Mouse (Mus musculus) c-Kit-positive CD71-positive TER-119-positive erythroid progenitor cells, embryonic 14.5 days (primary cell): ENCODE measurements around the gene Ncor2.

Experiments
- DNase-seq: peaks from one replicate; pipeline ENCODE4 v3.0.0-alpha.2; 2013; ENCODE audit warnings: low spot score

Gene Ncor2

DNA sequence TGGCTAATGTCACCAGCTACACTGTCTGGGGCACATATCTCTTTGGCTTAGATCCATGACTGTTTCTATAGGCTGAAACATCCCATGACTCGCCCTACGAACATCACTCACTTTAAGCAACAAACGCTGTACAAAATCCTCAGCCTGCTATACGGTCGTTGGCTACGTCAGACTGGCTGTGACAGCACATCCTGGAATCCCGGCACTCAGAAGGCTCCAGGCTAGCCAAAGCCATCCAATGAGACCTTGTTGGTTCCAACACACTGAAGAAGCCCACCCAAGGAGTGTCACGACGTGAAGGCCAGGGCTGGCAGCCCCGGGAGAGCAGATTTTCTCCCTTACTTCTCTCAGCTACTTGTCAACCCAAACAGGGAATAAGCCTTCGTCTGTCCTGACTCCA, 82.7 kb downstream of the Ncor2 start:
- DNase-seq: no peak

DNA sequence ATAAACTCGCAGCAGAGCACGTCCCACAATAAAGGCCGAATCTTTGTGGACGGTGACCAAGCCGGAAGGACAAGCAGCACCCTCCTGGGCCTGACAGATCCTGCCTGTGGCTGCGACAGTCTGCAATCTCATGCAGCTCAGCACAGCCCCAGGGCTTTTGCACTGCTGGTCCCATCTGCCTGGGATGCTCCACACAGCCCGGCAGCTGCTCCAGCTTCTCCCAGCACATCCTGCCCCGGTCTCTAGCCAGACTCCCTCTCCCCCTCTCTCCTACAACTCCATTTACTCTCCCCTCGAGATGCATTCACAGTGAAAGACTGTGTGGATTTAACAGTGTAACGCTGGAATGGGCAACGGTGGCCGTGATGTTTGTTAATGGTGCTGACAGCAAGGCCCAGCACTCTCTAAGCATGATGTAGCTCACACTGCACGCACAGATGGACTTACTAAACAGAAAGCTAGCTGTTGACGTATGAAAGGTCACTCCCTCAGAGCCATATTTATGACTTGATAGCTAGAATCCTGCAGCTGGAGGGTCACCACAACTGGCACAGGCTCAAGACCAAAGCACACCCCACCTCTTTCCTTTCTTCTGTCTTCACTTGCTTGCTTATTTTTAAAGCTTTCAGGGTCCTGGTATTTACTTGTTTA, 83.4 kb downstream of the Ncor2 start:
- no peak for DNase-seq

DNA sequence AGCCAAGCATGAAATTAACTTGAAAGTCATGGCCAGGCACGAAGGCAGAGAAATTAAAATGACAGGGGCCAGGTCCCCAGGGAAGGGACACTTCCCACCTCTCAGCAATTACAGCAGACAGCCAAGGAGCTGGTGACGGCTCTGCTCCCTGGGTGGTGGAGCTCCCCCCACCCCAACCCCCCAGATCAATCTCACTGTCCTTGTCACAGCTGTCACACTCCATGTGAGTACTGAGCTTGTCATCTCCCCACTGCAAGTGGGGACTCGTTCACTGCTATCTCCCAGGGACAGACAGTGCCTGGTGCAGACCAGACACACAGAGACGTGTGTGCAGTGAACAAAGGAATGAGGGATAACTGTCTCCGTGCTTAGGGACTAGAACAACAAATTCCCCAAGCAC, 85.2 kb downstream of the Ncor2 start:
- no peak for DNase-seq

DNA sequence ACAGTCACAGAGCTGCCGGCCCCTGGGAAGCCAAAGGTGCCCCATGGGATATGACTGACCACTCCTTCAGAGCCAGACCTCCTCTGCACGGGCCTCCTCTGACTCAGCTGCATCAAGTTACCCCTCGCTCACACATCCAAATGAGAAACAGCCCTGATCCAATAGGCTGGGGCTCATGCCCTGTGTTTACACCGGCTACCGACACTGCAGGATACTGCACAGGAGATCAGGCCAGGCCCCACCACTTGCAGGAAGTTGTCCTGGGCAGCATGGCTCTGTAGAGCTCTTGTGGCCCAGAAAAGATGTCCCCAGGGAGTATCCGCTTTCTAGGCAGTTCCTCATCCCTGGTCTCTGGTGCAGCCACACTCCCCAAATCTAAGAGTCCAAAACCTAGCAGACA, 90.9 kb downstream of the Ncor2 start:
- no peak for DNase-seq

DNA sequence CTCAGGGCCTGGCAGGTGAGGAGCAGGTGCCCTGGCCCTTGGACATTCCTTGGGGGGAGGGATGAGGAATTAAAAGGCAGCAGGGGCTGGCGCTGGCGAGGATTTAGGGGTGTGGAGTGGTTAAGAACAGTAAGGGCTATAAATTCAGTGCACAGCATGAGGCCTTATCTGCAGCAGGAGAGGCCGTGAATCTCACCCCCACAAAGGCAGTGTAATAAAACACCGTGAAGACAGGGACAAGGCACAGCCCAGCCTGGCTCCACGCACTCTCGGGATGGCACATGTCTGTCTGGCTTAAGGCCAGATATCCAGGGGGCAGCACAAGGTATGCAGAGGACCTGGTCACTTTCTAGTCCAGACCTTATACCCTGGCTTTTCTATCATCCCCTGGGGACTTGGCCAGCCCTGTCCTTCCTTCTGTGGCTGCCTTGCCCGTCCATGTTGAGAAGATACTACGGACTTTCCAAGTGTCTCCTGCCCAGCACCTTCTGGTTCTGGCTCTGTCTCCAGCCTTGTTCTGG, 93.9 kb downstream of the Ncor2 start:
- DNase-seq: no peak

DNA sequence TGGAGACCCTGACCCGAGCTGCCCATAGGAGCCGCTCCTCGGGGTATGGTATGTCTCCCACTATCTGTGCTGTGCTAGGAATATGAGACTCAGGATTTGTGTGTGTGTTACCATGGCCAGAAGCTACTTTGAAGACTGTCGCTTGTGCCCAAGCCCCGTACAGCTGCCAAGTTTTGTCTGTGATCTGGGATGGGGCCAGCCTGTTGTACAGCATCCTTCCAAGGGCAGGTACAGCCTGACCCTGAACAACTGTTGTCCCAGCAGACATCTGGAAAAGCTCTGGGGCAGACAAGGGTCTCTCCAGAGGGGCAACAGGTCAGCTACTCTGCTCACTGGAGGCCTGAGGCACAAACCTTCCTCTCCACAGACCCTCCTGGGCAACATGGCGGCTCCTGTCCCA, 95.3 kb downstream of the Ncor2 start:
- DNase-seq: no peak

DNA sequence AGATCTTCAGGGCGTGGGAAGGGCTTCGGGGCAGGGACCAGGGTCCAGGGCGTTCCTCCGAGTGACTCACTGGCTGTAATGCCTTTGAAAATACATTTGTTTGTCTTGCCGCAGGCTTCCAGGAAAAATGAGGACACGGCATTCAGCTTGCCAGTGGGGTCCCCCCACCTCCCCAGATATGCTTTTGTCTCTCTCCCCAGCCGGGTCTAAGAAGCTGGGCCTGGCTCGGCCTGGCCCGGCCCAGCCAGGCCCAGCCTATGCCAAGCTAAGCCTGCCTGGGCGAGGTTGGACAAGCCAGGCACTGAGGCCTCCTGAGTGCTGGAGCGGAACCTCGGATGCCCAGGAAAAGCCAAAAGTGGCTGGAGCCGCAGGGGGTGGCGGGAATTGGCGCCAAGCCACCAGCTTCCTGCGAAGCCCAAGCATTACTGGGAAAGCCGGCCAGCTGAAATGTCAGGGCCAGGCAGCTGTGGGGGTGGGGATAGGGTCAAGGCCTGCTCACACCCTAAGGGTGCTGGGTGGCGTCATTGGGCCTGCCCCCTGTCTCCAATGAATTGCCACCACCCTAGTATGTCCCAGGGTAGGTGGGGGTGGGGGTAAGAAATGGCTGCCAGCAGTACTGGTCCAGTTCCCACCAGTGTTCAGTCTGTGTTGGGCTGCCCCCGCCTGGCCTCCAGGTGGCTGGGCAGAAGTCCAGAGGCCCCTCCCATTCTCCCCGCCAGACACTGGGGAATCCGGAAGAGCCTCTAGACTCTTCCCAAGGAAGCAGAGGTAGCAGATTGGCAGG, 97.5 kb downstream of the Ncor2 start:
- no peak for DNase-seq

DNA sequence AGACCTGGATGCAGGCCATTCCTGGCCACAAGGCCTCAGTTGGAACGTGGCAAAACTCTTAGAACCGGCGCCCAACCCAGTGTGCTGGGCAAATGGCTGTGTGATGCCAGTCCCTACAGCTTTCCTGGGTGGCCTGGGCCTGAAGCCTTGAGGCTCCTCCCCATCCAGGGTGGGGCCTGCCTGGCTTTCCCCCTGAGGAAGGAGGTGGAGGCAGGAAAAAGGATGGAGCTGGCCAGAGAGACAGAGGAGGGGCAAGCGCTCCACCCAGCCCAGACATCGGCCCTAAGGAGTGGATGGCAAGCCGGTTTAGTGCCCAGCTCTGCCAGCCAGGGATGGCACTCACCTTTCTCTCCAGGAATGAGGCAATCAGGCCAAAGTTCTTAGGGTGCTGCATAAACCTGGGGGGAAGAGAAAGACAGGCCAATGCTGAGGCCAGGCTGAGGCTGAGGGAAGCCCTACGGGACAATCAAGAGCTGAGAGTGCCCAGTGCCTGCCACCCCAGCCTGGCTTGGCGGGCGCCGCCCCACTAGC, 98.2 kb downstream of the Ncor2 start:
- no peak for DNase-seq

DNA sequence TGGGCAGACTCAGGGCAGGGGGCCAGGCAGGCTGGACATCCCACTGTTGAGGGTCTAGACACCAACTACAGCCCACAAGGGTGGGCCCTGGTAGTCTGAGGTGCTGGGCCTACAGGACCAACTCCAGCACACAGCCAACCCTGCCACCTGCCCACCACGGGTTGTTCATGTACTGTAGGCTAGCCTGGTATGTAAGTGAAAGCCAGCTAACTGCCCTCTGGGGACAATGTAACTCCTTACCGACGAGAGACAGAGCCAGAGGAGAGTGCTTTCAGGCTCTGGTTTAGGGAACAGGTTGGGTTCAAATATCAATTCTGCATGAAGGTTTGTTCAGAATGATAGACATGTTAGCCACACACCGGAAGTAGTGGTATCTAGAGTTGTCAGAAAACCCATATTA, 98.7 kb downstream of the Ncor2 start:
- DNase-seq: no peak

DNA sequence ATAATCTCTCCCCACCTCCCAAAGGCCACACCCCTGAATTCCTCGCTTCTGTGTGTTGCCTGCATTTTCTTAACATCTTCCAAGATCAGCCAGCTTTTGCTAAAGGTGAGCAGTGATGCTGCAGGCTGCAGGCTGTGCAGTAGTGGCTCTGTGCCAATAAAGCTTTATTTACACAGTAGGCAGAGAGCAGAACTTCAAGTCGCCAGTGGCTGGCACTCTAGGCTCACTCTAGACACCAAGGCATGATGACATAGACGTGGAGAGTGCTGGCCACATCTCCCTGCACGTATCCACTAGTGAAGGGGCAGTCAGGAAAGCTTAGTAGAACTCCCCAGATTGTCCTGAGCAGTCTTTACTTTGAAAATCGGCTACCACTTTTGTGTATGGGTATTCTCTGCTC, 100.8 kb downstream of the Ncor2 start:
- no peak for DNase-seq

DNA sequence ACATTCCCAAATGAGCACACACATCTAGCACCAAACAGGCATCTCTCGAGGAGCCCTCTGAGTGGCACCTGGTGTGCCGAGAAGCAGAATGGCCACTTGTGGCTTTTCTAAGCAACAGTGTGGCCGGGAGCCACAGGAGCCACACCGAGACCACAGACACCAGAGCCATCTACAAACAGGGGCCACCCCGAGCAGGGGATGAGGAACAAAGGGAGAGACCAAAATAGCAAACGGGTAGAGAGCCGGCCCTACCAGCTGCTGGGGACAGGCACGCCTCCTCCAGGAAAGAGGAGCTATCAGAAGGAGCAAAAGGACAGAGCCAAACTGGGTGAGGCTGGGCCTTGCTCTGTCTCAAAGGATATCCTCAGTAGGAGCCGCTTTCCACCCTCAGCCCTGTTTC, 102.8 kb downstream of the Ncor2 start:
- no peak for DNase-seq

DNA sequence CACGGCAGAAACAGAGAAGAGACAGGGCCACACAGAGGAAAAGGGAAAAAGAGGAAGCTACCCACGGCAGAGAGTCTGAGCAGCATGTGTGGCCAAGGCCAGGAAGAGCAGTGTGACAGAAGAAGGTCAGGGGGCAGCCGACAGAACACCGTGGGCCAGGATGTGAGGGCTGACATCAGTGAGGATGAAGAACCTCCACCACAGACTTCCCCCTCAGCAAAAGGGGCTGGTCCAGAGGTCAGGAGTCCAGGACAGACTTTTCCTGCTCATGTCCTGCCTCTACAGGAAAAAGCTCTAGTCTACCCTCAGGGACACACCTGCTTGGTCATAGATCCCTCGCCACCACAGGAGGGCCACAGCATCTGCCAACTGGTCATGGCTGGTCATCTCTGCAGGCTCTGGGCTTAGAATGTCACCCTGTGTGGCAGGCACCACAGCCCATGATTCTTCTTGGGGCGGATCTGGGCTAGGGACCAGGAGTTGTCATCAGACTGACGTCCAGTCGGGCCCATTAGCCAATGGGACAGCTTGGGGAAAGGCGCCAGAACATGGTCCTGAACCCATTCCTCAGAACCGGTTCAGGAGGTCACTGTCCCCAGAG, 104.3 kb downstream of the Ncor2 start:
- no peak for DNase-seq

DNA sequence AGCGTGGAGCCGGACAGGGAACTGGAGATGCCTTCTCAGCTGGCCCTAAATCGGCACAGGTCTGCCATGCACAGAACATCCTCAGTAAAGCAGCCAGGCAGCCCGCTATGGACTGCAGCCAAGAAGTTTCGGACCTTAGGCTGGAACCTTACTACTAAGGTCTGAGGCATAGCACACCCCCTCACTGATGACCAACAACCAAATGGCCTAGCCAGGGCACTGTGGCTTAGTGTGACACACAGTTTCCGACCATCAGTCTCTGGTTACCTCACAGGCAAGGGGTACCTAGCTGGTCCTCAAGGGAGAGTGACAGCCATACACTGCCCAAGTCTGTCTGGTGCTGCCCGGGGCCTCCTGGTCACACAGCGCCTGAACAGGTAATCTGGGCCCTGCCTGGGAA, 105.1 kb downstream of the Ncor2 start:
- DNase-seq: no peak

DNA sequence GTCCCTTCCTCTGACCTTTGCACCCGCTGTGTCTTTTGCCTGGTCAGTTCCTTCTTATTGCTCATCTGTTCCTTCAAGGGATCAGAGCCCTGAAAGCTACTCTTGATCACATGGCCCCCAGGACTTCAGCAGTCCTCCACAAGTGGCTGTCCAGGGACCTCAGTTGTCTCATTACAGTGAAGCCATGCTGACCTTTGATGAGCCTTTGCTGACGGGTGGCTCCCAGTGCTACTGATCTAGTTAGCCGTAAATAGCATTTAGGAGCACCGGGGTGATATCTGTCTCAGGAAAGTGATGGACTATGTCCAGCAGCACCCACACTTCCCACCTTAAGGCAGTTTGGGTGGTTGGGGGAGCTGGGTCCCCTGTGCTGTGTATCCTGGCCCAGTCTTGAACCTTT, 105.7 kb downstream of the Ncor2 start:
- no peak for DNase-seq

DNA sequence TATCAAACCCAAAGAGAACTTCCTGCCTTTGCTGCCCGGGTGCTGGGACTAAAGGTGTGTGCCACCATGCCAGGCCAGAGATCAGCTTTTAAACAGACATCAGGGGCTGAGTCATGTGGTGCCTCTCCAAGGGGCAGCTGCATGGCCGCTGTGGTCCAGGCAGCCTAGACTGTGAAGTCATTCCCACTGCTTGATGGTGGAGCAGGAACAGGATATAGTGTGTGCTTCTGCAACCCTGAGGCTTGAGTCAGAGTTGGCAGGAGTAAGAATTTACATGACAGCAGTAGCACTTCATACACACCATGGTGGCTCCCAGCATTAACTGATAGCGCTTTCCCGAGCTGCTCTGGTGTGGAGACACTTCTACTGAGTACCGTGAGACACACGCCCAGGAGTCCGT, 106.6 kb downstream of the Ncor2 start:
- DNase-seq: no peak

DNA sequence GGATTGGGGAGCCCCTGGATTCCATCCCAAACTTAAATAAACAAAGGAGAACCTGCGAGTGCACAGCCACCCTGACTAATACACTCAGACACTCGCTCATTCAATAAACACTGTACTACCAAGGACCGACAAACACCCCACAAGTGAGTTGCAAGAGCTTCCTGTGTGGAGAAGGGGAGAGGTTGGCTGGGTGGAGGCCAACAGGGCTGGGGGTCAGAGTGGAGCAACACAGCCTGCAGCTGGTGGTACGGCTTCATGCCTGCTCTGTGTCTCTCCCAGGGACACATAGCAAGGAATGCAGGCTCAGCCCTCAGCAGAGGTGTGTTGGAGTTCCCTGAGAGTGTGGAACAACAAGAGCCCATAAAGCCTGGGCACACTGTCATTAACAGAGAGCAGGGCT, 107.1 kb downstream of the Ncor2 start:
- no peak for DNase-seq

DNA sequence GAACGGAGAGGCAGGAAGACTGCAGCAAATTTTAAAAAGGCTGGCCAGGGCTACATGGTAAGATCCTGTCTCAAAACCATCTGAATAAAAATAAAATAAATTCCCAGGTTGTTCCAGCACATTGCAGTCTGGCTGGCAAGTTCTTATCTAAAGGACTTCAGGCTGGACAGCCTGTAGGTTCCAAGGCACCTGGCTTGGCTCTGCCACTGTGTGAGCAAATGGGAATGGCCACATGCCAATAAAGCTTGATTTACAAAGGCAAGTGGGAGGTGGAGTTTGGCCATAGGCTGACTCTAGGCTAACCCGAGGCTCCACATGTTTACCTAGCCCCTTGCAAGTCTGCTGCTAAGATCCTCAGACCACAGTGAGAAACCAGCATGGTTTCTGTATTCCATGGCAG, 108.6 kb downstream of the Ncor2 start:
- DNase-seq: no peak

DNA sequence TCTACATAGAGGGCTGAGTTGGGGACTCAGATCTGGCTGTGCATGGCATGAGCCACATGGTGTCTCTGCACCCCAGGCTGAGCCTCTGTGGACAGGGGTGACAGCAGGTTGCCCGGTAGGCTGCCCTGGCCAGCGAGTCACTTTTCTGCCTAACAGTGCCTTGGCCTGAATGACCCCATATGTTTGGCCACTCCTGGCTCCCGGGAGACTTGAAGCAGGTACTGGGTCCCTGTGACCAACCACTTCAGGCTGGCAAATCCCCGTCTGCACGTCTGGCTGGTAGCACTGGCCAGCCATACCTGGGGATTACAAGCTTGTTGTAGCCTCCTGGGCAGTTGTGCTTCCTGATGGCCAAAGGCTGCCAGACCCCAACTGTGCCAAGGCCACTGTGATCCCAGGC, 109.1 kb downstream of the Ncor2 start:
- no peak for DNase-seq

DNA sequence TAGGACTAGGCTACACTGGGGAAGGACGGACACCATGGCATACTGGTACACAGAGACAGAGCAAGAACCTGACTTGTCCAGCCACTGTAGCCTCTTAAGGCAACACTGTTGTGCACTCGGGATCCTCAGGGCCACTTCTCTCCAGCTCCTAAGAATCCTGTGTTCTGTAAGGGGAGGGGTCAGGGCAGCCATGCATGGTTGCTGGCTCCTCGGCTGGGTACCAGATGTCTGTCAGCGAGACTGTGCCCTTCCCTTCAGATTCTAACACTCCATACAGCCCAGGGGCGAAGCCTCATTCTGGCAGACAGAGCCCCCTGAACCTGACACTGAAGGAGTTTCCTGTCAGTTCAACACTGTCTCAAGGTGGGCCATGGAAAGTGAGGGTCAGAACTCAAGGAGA, 109.6 kb downstream of the Ncor2 start:
- DNase-seq: no peak

DNA sequence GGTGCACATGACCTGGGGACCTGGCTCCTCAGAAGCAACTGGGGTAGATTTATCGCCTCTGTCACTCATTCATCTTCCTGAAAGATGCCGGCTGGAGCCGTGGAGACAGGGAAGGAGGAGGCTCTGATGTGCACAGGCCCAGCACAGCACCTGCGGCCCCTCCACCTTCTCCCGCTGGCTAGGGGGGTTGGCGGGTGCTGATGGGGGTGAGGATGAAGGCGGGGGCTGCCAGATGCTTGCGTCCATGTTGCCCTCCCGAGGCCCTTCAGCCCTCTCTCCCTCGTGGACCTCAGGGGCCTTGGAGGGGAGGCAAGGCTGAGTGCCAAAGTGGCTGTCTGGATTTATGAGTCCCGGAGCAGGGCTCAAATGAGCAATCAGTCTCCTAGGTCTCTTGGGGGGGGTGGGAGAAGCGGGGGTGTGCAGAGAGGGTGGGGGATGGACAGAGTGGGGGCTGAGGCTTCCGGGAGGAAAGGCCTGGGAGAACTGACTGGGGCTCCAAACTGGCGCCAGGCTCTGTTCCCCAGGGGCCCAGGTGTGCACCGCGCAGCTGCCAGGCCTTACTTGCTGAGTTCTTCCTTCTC, 110.6 kb downstream of the Ncor2 start:
- no peak for DNase-seq

DNA sequence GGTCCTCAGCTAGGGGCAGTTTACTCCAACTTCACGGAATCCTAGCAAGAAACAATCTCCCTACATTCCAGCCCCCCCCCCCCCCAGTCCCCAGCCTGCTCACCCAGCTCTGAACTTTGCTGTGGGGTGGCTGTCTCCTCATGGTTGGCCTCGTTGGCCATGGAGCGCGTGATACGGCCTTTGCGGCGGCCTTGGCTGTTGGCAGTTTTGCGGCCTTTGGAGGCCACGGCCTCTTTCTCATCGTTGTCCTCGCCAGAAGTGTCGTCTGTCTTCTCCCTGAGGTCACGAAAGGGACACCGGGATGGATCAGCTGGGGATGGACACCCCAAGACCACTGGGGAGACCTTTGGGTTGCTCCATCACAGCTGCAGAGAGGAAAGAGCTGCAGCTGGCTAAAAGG, 111.3 kb downstream of the Ncor2 start:
- DNase-seq: no peak
